Mouse (Mus musculus): ENCODE data around the gene Mthfd2. TPM values are rescaled to one million over a fixed set of nuclear protein-coding genes. Genes with fewer than 3 reads are reported as not detected.

Gene Mthfd2
- polyA plus RNA-seq, 1 experiment from 2014 or later = 21.6 TPM

DNA sequence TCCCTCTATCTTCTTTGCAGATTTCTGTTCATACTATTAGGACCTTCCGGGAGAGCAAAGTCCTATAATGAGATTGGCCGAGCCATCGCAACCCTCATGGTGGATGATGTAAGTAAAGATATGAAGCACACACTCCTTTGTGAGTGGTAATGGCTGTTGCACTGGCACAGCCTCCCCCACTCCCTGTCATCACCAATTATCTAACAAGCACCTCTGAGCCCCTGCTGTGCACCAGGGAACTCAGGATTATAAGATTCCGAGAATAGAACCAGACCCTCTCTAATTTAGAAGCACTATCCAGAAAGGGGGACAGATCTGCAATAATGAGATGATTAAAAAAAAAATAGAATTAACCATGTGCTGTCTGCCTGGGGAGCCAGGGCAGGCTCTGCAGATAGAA, 60.1 kb downstream of the Mthfd2 start:
- Histone ChIP-seq H3K36me3 (ENCODE audit: insufficient read depth, low read length) (no peaks in the 10 kb centered on the region), H3K27ac (no peak overlapping the region), H3K9me3 (replicated peaks; ENCODE audit: low read length) (no peaks in the 10 kb centered on the region), H3K27me3 (ENCODE audit: insufficient read depth, low read length) (no peaks in the 10 kb centered on the region), H3K4me1 (replicated peaks; ENCODE audit: insufficient read depth, low read length) (no peaks in the 10 kb centered on the region), H3K4me2 (ENCODE audit: low read length) (no peak overlapping the region), H3K4me3 (replicated peaks; ENCODE audit: low read depth, low read length) (no peak overlapping the region), H3K9ac (ENCODE audit: low read depth, low read length) (no peak overlapping the region)
- 91% methylated on average over 4 of the region's 4 CpGs for WGBS
- no peak for ATAC-seq (replicated peaks; ENCODE audit: low FRiP score, low read depth)
- no peak for DNase-seq (ENCODE audit: low spot score)
- no peak for TF ChIP-seq CTCF (IDR thresholded peaks at IDR 0.05; ENCODE audit: low read depth)

DNA sequence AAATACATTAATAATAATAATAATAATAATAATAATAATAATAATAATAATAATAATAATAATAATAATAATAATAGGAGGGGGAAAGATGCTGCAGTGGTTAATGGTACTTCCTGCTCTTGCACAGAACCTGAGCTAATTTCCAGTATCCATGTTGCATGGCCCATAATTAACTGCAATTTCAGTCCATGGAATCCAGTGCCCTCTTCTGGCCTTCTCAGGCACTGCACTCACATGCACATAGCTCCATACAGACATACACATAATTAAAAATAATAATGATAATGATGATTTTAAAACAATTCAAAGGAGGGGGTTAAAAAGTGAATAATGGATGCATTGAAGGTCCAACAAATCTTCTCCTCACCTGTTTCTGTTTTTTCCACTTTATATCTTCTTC, 60.5 kb downstream of the Mthfd2 start:
- no peak for ATAC-seq (replicated peaks; ENCODE audit: low FRiP score, low read depth)
- no peaks in the 10 kb centered on the region for H3K4me1 ChIP-seq (replicated peaks; ENCODE audit: insufficient read depth, low read length)
- H3K27me3 ChIP-seq (ENCODE audit: insufficient read depth, low read length) = no peaks in the 10 kb centered on the region
- peak; percentile 53 for DNase-seq (ENCODE audit: low spot score)
- no peak overlapping the region for H3K4me2 ChIP-seq (ENCODE audit: low read length)
- H3K36me3 ChIP-seq (ENCODE audit: insufficient read depth, low read length) = no peaks in the 10 kb centered on the region
- H3K27ac ChIP-seq = no peak overlapping the region
- no peak overlapping the region for H3K9ac ChIP-seq (ENCODE audit: low read depth, low read length)
- TF ChIP-seq CTCF (IDR thresholded peaks at IDR 0.05; ENCODE audit: low read depth) = peak; percentile 72
- H3K9me3 ChIP-seq (replicated peaks; ENCODE audit: low read length) = no peaks in the 10 kb centered on the region
- H3K4me3 ChIP-seq (replicated peaks; ENCODE audit: low read depth, low read length) = no peak overlapping the region

DNA sequence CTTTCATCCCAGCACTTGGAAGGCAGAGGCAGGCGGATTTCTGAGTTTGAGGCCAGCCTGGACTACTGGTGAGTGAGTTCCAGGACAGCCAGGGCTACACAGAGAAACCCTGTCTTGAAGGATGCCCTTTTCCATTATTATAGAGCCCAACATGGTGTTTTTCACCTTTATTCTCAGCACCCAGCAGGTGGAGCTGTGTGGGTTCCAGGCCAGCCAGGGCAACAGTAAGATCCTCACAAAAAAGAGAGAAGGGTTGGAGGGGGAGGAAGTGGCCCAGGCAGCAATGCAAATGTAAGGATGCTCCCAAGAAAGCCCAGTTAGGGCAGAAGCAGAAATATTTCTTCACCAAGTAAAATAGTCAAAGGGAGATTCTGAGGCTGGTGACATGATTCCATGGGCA, 61.2 kb downstream of the Mthfd2 start:
- H3K27ac ChIP-seq = no peak overlapping the region
- no peaks in the 10 kb centered on the region for H3K9me3 ChIP-seq (replicated peaks; ENCODE audit: low read length)
- H3K4me2 ChIP-seq (ENCODE audit: low read length) = no peak overlapping the region
- H3K4me3 ChIP-seq (replicated peaks; ENCODE audit: low read depth, low read length) = no peak overlapping the region
- no peaks in the 10 kb centered on the region for H3K4me1 ChIP-seq (replicated peaks; ENCODE audit: insufficient read depth, low read length)
- H3K27me3 ChIP-seq (ENCODE audit: insufficient read depth, low read length) = no peaks in the 10 kb centered on the region
- no peak overlapping the region for H3K9ac ChIP-seq (ENCODE audit: low read depth, low read length)
- no peak for ATAC-seq (replicated peaks; ENCODE audit: low FRiP score, low read depth)
- TF ChIP-seq CTCF (IDR thresholded peaks at IDR 0.05; ENCODE audit: low read depth) = peak; percentile 18; the same call in 1 of the 2 replicates
- no peaks in the 10 kb centered on the region for H3K36me3 ChIP-seq (ENCODE audit: insufficient read depth, low read length)
- DNase-seq (ENCODE audit: low spot score) = no peak
- 79% methylated on average over 1 of the region's 1 CpGs for WGBS

Other genes starting within 250 kb of the Mthfd2 start
- 28.0 and 29.7 TPM in 2 replicates for gene Pcgf1, start 248.0 kb downstream of the Mthfd2 start, polyA plus RNA-seq (2015; fragmentation: Nextera tagmentation; extraction: Ambion mirVana)
- 3.1 and 4.8 TPM in 2 replicates for gene Lbx2, start 239.5 kb downstream of the Mthfd2 start, polyA plus RNA-seq (2015; fragmentation: Nextera tagmentation; extraction: Ambion mirVana)
- gene Ccdc142, start 224.3 kb downstream of the Mthfd2 start, polyA plus RNA-seq (2015; fragmentation: Nextera tagmentation; extraction: Ambion mirVana) = 2.0 and 2.7 TPM in 2 replicates
- gene Gm42688, start 224.3 kb downstream of the Mthfd2 start, polyA plus RNA-seq (2015; fragmentation: Nextera tagmentation; extraction: Ambion mirVana) = 2.7 and 2.9 TPM in 2 replicates
- 165 and 166 TPM in 2 replicates for gene Mrpl53, start 216.9 kb downstream of the Mthfd2 start, polyA plus RNA-seq (2015; fragmentation: Nextera tagmentation; extraction: Ambion mirVana)
- 33.9 and 37.6 TPM in 2 replicates for gene Mogs, start 210.4 kb downstream of the Mthfd2 start, polyA plus RNA-seq (2015; fragmentation: Nextera tagmentation; extraction: Ambion mirVana)
- 108 and 115 TPM in 2 replicates for gene Wbp1, start 204.3 kb downstream of the Mthfd2 start, polyA plus RNA-seq (2015; fragmentation: Nextera tagmentation; extraction: Ambion mirVana)
- gene Ino80b, start 200.5 kb downstream of the Mthfd2 start, polyA plus RNA-seq (2015; fragmentation: Nextera tagmentation; extraction: Ambion mirVana) = 14.5 and 16.2 TPM in 2 replicates
- 38.5 and 40.3 TPM in 2 replicates for gene Rtkn, start 190.4 kb downstream of the Mthfd2 start, polyA plus RNA-seq (2015; fragmentation: Nextera tagmentation; extraction: Ambion mirVana)
- 3.5 and 4.2 TPM in 2 replicates for gene Wdr54, start 169.5 kb downstream of the Mthfd2 start, polyA plus RNA-seq (2015; fragmentation: Nextera tagmentation; extraction: Ambion mirVana)
- 1.3 and 1.6 TPM in 2 replicates for gene 1700003E16Rik, start 169.5 kb downstream of the Mthfd2 start, polyA plus RNA-seq (2015; fragmentation: Nextera tagmentation; extraction: Ambion mirVana)
- 62.2 and 68.2 TPM in 2 replicates for gene Dctn1, start 160.0 kb downstream of the Mthfd2 start, polyA plus RNA-seq (2015; fragmentation: Nextera tagmentation; extraction: Ambion mirVana)
- gene Slc4a5, start 106.1 kb downstream of the Mthfd2 start, polyA plus RNA-seq (2015; fragmentation: Nextera tagmentation; extraction: Ambion mirVana) = 0.69 and 0.86 TPM in 2 replicates
- gene Mob1a, start 108 bp upstream of the Mthfd2 start, polyA plus RNA-seq (2015; fragmentation: Nextera tagmentation; extraction: Ambion mirVana) = 46.8 and 50.6 TPM in 2 replicates
- 231 and 242 TPM in 2 replicates for gene Bola3, start 23.2 kb upstream of the Mthfd2 start, polyA plus RNA-seq (2015; fragmentation: Nextera tagmentation; extraction: Ambion mirVana)
- gene Tet3, start 133.2 kb upstream of the Mthfd2 start, polyA plus RNA-seq (2015; fragmentation: Nextera tagmentation; extraction: Ambion mirVana) = 32.3 and 33.0 TPM in 2 replicates
- 73.0 and 75.5 TPM in 2 replicates for gene Dguok, start 181.1 kb upstream of the Mthfd2 start, polyA plus RNA-seq (2015; fragmentation: Nextera tagmentation; extraction: Ambion mirVana)
- gene Actg2, start 210.4 kb upstream of the Mthfd2 start, polyA plus RNA-seq (2015; fragmentation: Nextera tagmentation; extraction: Ambion mirVana) = 21.8 and 28.8 TPM in 2 replicates
- gene Stambp, start 246.8 kb upstream of the Mthfd2 start, polyA plus RNA-seq (2015; fragmentation: Nextera tagmentation; extraction: Ambion mirVana) = 30.2 and 31.2 TPM in 2 replicates

All from kidney, postnatal 0 days (tissue).